Mouse (Mus musculus) cerebellum, adult 2 months (tissue): ENCODE measurements around the gene Atp11a. TPM values are rescaled to one million over a fixed set of nuclear protein-coding genes. Genes with fewer than 3 reads are reported as not detected.

Experiments
- DNase-seq, 2 experiments: peaks; one replicate each; pipeline ENCODE4 v3.0.0; 2021
- H3K27ac ChIP-seq: fragments of 200-500 bp; 2 replicates; pipeline ENCODE4 v1.5.1; 2012; ENCODE audit warnings: low read length, control low read depth, inconsistent platforms; ENCODE audit not compliant: insufficient read depth
- H3K27me3 ChIP-seq: fragments of 200-500 bp; 2 replicates; pipeline ENCODE4 v1.6.1; 2012; ENCODE audit warnings: inconsistent platforms, mild to moderate bottlenecking, low read length, moderate library complexity; ENCODE audit not compliant: control insufficient read depth, insufficient read depth
- H3K4me1 ChIP-seq: fragments of 200-500 bp; 2 replicates; pipeline ENCODE4 v1.6.1; 2011; ENCODE audit warnings: low read length; ENCODE audit not compliant: control insufficient read depth, insufficient read depth
- H3K4me3 ChIP-seq: fragments of 200-500 bp; replicated peaks from 2 replicates; pipeline ENCODE3; 2011; ENCODE audit warnings: mild to moderate bottlenecking, low read depth, low read length, control low read depth; ENCODE audit not compliant: insufficient read depth
- CTCF ChIP-seq: fragments of 200-500 bp; IDR thresholded peaks from 2 replicates; pipeline ENCODE4 v1.5.1; 2011; ENCODE audit warnings: low read depth, mild to moderate bottlenecking, control low read depth, low read length, moderate library complexity, borderline replicate concordance; ENCODE audit not compliant: insufficient read depth
- POLR2A ChIP-seq: fragments of 200-500 bp; IDR thresholded peaks from 2 replicates; pipeline ENCODE4 v1.6.1; 2011; ENCODE audit warnings: low read length, control low read depth, borderline replicate concordance; ENCODE audit not compliant: insufficient read depth
- WGBS: fragments of 180-500 bp; shearing (Covaris S2); methylation state at CpG from one replicate; pipeline ENCODE4 v1.1.7; 2018; 5-methylcytosine and 5-hydroxymethylcytosine counted together
- polyA plus RNA-seq: library from polyadenylated mRNA; depleted of rRNA; stranded (reverse); fragments of >200 nt; gene quantifications from 2 replicates; pipeline ENCODE4 v1.2.3, GENCODE M21; 2012

Atp11a gene
- polyA plus RNA-seq, 1 experiment: 63.6 TPM

DNA sequence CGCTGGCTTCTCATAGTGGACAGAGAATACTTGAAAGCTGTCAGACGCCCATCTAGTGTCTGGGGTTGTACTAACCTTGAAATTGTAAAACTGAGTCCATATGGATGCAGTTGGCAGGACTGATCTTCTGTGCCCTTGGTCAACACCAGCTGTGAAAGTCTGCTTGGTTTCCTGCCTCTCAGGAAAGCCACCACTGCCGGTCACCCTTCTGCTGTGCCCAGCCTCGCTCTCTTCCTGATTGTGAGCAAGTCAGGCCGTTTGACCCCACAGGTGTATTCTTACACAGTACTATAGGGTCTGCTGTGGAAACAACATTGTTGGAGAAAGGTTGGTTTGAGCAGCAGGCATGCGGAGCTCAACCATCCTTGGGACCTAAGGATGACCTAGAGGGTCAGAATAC lies 120.3 kb downstream of the Atp11a start:
- no peak for TF ChIP-seq POLR2A
- TF ChIP-seq CTCF: no peak
- no peak for DNase-seq
- Histone ChIP-seq H3K27ac (no peak overlapping the region), H3K4me1 (peaks cover 48% of the 10 kb centered on the region), H3K27me3 (no peaks in the 10 kb centered on the region), H3K4me3 (no peak overlapping the region)
- 62% methylated on average over 6 of the region's 6 CpGs for WGBS

DNA sequence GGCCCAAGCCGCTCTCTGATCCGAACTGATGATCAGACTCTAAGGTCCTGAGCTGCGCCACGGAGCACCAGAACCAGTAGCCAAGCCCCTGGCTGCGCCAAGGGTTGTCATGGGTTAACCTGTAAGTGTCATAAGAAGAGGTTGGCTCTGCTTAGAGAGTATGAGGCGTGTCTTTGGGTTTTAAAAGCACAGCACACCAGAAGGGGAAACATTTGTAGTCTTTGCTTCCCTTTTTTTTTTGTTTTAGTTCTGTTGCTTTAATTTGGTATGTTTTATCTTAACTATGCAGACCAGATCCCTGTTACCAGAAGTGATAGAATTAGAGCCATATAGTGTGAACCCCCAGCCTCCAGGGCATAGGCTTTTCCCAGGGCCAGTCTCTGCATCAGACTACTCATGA lies 123.3 kb downstream of the Atp11a start:
- peaks cover 59% of the 10 kb centered on the region for H3K4me1 ChIP-seq
- H3K4me3 ChIP-seq: no peak overlapping the region
- no peak overlapping the region for H3K27ac ChIP-seq
- 93% methylated on average over 6 of the region's 6 CpGs for WGBS
- no peaks in the 10 kb centered on the region for H3K27me3 ChIP-seq
- no peak for DNase-seq
- TF ChIP-seq CTCF (no peak), POLR2A (no peak)

DNA sequence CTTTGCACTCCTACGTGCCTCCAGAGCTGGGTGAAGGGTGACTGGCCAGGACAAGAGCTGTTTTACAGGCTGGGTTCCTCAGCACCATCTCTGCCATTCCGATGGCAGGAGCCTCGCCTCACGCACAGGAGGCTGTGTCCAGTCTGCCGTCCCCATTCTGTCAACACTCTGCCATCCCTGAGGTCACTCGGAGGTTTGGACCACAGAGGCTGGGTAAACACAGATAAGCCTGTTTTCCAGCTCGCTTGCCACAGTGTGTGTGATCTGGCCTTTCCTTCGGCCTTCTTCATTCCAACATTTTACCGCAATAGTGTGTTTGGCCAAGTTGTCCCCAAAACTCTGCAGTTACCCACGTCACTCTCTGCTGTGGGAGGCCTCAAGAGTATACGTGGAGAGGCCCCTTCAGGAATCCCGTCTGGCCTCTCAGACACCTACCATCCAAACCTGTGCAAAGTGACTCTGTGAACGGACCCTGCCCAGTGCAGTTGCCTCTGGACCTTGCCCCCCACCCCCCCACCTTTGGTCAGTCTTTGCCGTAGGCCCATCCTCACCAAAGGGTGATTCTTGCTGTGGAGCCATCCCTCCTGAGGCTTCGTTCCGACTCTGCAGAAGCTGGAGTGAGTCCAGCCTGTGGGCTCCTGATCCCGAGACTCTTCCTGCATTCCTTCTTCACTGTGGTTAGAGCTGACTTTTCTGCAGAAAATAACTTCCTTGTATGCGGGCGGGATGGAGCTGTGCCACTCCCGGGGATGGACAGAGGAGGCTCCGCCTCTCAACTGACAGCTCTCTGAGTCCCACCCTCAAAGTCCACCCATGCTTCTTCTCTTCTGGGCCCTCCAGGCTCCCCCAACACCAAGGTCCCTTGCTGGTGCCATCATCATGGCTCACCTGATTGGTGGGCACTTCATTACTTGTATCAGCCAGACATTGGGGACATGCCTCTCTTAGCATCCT lies 126.5 kb downstream of the Atp11a start:
- DNase-seq: peak; percentile 58 to 70
- no peak for TF ChIP-seq POLR2A
- TF ChIP-seq CTCF: no peak
- Histone ChIP-seq H3K4me3 (no peak overlapping the region), H3K27ac (peak overlapping the region; percentile 78), H3K4me1 (peaks cover 62% of the 10 kb centered on the region), H3K27me3 (no peaks in the 10 kb centered on the region)
- 50% methylated on average over 21 of the region's 21 CpGs for WGBS

DNA sequence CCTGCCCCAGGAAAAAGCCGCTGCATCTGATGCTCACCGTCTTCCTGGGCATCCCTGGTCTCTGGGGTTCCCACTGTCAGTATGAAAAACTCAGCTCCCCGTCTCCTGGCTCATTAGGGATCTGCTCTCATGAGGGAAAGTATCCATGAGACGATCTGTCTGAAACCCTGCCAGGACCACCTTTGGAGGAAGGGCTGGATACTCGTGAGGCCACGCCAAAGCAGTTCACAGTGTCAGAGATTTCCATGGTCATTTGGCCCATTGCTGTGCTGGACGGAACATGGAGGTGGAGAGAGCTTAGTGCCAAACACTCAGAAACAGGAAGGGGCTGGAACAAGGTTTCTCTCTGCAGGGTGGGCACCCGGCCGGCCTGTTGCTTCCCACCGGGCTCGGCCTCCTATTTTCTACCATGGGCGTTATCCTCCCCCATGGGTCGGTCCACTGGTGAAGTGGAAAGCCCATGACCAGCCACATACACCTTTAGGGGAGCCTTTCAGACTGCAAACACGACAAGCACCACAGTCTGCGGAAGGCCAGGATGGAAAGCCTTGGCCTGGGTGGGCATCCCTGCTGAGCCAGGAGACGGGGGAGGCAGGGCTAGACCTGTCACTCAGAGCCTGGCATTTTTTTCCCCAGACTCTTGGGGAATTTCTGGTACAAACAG lies 131.1 kb downstream of the Atp11a start:
- Histone ChIP-seq H3K4me3 (no peak overlapping the region), H3K27me3 (no peaks in the 10 kb centered on the region), H3K27ac (peak overlapping the region; percentile 29), H3K4me1 (peaks cover 78% of the 10 kb centered on the region)
- WGBS: 24% methylated on average over 16 of the region's 16 CpGs
- TF ChIP-seq CTCF (no peak), POLR2A (no peak)
- peak; percentile 56 to 60 for DNase-seq

DNA sequence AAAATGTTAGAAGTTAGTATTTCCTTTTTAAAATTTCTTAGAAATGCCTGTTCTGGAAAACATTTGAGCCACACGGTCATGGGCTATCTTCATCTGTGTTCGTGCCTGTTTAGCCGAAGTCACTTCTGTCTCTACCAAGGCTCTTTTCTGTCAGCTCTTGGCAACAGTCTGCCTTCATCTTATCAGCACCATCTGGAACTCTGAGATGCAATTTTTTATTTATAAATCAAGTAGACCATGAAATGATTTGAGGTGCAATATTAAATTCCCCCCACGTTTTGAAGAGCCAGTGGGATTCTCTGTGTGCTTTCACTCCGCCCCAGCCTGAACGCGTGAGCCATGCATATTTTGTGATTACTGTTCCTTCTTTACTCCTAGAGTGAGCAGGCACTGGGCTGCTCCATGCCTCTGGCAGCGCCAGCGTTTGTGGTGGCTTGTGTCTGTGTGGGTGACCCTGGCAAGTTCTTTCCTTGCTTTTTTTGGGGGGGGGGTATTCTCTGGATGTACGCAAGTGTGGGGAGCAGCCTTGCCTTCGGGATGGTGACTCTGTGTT lies 132.3 kb downstream of the Atp11a start:
- Histone ChIP-seq H3K4me1 (peaks cover 77% of the 10 kb centered on the region), H3K4me3 (no peak overlapping the region), H3K27ac (peak overlapping the region; percentile 49), H3K27me3 (no peaks in the 10 kb centered on the region)
- DNase-seq: peak; percentile 50 to 64
- 25% methylated on average over 11 of the region's 11 CpGs for WGBS
- TF ChIP-seq POLR2A (no peak), CTCF (no peak)

DNA sequence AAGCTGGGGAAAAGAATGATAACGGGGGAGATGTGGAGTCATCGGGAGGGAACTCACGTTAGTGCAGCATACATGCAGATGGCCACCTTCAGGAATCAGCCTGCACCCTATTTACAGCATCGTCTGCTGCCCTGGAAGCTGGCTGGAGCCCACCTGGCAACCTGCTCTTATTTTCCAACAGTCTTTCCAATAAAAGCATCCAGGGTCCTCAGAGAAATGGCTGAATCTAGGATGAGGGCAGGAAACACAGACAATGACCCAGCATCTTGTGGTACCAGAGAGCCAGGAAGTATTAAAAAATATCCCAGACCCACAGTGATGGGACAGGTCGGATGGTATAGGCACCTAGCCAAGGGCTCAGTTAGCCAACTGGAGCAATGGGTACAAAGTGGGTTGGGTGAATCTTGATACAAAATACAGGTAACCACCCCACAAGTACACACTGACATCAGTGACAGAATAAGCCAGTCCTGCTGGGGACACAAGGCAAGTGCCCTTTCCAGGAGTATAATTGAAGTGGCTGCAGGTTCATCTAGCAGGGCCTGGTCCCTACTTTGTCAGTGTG lies 136.2 kb downstream of the Atp11a start:
- no peak for TF ChIP-seq CTCF
- TF ChIP-seq POLR2A: no peak
- no peaks in the 10 kb centered on the region for H3K27me3 ChIP-seq
- H3K4me3 ChIP-seq: no peak overlapping the region
- peaks cover 81% of the 10 kb centered on the region for H3K4me1 ChIP-seq
- H3K27ac ChIP-seq: peak overlapping the region; percentile 97
- DNase-seq: peak; percentile 51 to 58
- whole genome bisulfite sequencing: 17% methylated on average over 5 of the region's 5 CpGs

DNA sequence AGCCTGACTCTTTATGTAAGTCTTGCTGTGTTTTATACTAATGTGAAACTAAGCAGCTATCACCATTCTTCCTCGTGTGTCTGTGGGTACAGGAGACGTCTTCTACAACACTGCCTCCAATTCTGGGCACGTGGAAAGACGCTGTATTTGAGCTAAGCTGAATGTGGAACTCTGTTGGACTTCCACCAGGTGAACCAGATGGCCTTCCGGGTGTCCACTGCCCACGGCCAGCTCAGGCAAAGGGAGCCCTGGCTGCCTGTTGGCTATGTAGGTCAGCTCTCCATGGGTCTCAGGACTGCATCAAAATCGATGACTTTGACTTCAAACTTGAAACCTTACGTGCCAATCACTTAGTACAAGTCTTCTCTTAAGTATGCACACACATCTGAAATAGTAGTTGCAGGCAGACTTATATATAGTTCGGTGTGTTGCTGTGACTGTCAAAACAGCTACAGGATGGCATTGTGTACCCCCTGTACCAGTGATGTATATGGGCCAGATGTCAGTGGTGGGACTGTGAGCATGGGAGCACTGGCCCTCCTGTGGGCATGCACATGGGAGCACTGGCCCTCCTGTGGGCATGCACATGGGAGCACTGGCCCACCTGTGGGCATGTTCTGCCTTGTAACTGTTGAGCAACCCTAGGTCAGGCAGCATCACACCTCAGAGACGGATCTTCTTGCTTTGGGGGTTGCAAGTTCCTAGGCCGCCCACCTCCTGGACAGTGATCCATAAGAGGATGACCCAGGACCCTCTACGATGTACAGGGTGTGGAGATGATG lies 137.2 kb downstream of the Atp11a start:
- DNase-seq: peak; percentile 85 to 94
- TF ChIP-seq POLR2A (0 out of 2 replicates have a peak, but pooled peaks have one; percentile 9), CTCF (no peak)

More for the DNA sequence above, 137.2 kb downstream of the Atp11a start:
- Histone ChIP-seq H3K4me3 (no peak overlapping the region), H3K27me3 (no peaks in the 10 kb centered on the region), H3K4me1 (peaks cover 74% of the 10 kb centered on the region), H3K27ac (peak overlapping the region; percentile 97)
- WGBS: 26% methylated on average over 12 of the region's 12 CpGs
